Mouse (Mus musculus) spleen, adult 10 weeks (tissue): ENCODE data around the gene Dph6. TPM values are rescaled to one million over a fixed set of nuclear protein-coding genes. Genes with fewer than 3 reads are reported as not detected.

ENCODE experiments used
- polyA plus RNA-seq: library from polyadenylated mRNA; stranded (reverse); fragments of 350-450 nt; fragmentation: Illumina TruSeq; extraction: RNeasy Lipid Tissue Mini Kit (QIAGEN cat#74804); gene quantifications from one replicate; pipeline ENCODE4 v1.2.3, GENCODE M21; 2015; ENCODE audit warnings: low replicate concordance; ENCODE audit not compliant: insufficient read depth

The Dph6 gene
- polyA plus RNA-seq: 26.7 TPM

DNA sequence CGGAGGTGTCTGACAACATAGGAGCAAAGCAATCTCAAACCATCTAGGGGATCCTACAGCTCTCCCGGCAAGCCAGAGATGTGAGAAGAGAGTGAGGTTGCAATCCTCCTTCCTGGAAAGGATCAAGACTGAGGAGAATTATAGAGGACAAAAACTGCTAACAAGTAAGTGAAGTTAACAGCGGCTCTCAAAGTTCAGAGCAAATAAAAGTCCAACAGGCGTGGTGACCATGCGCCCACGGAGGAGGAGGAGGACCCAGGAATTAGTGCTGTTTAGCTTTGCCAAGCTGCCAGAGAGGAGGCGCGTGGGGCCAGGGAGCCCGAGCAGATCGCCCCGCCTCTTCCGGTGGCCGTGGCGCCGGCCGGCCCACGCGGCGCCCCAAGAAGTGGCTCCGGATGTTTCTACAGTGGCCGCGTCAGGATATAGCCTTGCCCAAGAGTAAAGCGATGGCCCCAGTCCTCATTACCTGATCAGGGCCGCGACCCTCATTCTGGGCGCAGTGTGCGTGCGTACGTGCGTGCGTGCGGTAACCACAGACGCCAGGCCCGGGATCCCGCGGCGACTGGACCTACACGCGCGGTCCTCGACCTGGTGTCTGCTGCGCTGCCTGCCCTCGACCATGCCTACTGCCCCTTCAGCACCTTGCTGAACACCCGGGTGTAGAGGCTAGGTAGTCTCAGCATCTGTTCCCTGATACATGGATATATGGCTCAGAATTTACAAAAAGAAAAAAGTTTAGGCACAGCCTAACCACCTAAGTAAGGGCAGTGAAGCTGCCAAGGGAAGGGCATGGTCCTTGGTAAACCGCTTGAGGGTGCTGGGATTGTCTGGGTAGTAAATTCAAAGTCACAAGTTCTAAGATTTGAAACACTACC is at the start of gene Dph6:
Gene Dph6, minus strand, starts transcription at position 600 of the 875 bp plus-strand sequence.

